Mouse (Mus musculus): ENCODE results near the gene Kif28. TPM values are rescaled to one million over a fixed set of nuclear protein-coding genes. Genes with fewer than 3 reads are reported as not detected.
A peak's percentile ranks its signal among the peaks of the same experiment; 100 is the strongest.
"Not testable (repeated sequence)": the region's sequence is repeated elsewhere in the genome, so short reads cannot be mapped to it uniquely, and the experiment has no call there.

Gene Kif28
- polyA plus RNA-seq, 1 experiment from 2014 or later = not detected

GRCm38 (mm10) chr1:179666971-179667370 lies 78.1 kb downstream of the Kif28 start:
- H3K27ac ChIP-seq (ENCODE audit: low read length) = no peak overlapping the region
- no peaks in the 10 kb centered on the region for H3K27me3 ChIP-seq (ENCODE audit: control insufficient read depth, insufficient read depth, low read depth, low read length)
- peaks cover 20% of the 10 kb centered on the region for H3K4me1 ChIP-seq (ENCODE audit: control insufficient read depth, insufficient read depth, low read length)
- no peak for ATAC-seq
- peak overlapping the region; percentile 75 for H3K4me2 ChIP-seq (ENCODE audit: low read length)
- H3K4me3 ChIP-seq (ENCODE audit: low read depth, low read length) = peak overlapping the region; percentile 92; the same call in 1 of the 2 replicates
- no peaks in the 10 kb centered on the region; the same call in 1 of the 2 replicates for H3K36me3 ChIP-seq (ENCODE audit: control insufficient read depth, insufficient read depth, low read length)
- no peaks in the 10 kb centered on the region for H3K9me3 ChIP-seq (replicated peaks; ENCODE audit: control insufficient read depth, low read length, poor library complexity, severe bottlenecking)
- WGBS = 56% methylated on average over 2 of the region's 2 CpGs
- no peak overlapping the region for H3K9ac ChIP-seq (ENCODE audit: low read depth, low read length)

- Histone ChIP-seq H3K9me3 (replicated peaks; ENCODE audit: control insufficient read depth, low read length, poor library complexity, severe bottlenecking) (no peaks in the 10 kb centered on the region), H3K27ac (ENCODE audit: low read length) (no peak overlapping the region), H3K9ac (ENCODE audit: low read depth, low read length) (no peak overlapping the region), H3K4me3 (ENCODE audit: low read depth, low read length) (no peak overlapping the region), H3K36me3 (ENCODE audit: control insufficient read depth, insufficient read depth, low read length) (no peaks in the 10 kb centered on the region), H3K27me3 (ENCODE audit: control insufficient read depth, insufficient read depth, low read depth, low read length) (no peaks in the 10 kb centered on the region), H3K4me1 (ENCODE audit: control insufficient read depth, insufficient read depth, low read length) (peaks cover 11% of the 10 kb centered on the region), H3K4me2 (ENCODE audit: low read length) (no peak overlapping the region)
- WGBS = 45% methylated on average over 4 of the region's 4 CpGs
- no peak for ATAC-seq
Observed at GRCm38 (mm10) chr1:179664309-179664930, 80.7 kb downstream of the Kif28 start.

GRCm38 (mm10) chr1:179663065-179663464 lies 82.0 kb downstream of the Kif28 start:
- Histone ChIP-seq H3K4me1 (ENCODE audit: control insufficient read depth, insufficient read depth, low read length) (peaks cover 4% of the 10 kb centered on the region; the same call in 1 of the 2 replicates), H3K36me3 (ENCODE audit: control insufficient read depth, insufficient read depth, low read length) (no peaks in the 10 kb centered on the region), H3K27ac (ENCODE audit: low read length) (no peak overlapping the region), H3K9me3 (replicated peaks; ENCODE audit: control insufficient read depth, low read length, poor library complexity, severe bottlenecking) (no peaks in the 10 kb centered on the region), H3K9ac (ENCODE audit: low read depth, low read length) (no peak overlapping the region), H3K4me2 (ENCODE audit: low read length) (no peak overlapping the region), H3K4me3 (ENCODE audit: low read depth, low read length) (no peak overlapping the region), H3K27me3 (ENCODE audit: control insufficient read depth, insufficient read depth, low read depth, low read length) (no peaks in the 10 kb centered on the region)
- no peak for ATAC-seq
- WGBS = 94% methylated on average over 5 of the region's 5 CpGs

DNA sequence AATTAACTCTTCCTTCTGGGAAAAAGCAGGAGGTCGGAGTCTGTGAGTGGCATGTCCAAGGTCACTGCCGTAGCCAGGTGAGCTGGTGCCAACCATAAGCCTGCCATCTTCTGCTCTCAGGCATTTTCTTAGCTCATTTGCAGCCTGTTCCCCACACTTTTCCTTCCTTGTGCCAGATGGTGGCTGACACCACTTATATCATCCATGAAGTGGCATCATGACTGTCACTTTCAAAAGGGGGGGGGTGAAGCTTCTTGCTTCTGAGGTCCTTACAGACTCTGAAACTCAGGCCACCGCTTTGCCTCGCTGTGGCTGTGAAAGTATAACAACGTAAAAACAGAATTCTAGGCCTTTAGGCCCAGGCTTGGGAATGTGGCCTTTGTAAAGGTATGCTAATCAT lies 93.8 kb downstream of the Kif28 start:
- Histone ChIP-seq H3K9me3 (replicated peaks; ENCODE audit: control insufficient read depth, low read length, poor library complexity, severe bottlenecking) (no peaks in the 10 kb centered on the region), H3K9ac (ENCODE audit: low read depth, low read length) (no peak overlapping the region)
- 83% methylated on average over 5 of the region's 5 CpGs for WGBS

DNA sequence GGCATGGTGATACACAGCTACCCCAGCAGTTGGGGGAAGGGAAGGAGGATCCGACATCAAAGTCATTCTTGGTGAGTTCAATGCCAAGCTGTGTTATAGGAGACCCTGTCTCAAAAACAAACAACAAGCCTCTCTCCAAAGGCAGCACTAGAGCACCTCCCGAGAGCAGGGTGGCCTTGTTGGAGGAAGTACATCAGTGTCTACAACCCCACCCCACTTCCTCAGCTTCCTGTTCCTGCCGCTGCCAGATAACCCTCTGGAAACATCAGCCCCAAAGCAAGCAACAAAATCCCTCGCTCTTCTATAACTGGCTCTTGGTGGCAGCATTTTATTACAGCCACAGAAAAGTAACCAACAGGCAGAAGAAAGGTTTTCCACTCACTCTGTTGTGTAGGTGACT lies 94.8 kb downstream of the Kif28 start:
- H3K4me2 ChIP-seq (ENCODE audit: low read length) = no peak overlapping the region
- no peaks in the 10 kb centered on the region for H3K9me3 ChIP-seq (replicated peaks; ENCODE audit: control insufficient read depth, low read length, poor library complexity, severe bottlenecking)
- H3K9ac ChIP-seq (ENCODE audit: low read depth, low read length) = no peak overlapping the region
- H3K4me3 ChIP-seq (ENCODE audit: low read depth, low read length) = no peak overlapping the region
- H3K27me3 ChIP-seq (ENCODE audit: control insufficient read depth, insufficient read depth, low read depth, low read length) = no peaks in the 10 kb centered on the region
- H3K4me1 ChIP-seq (ENCODE audit: control insufficient read depth, insufficient read depth, low read length) = no peaks in the 10 kb centered on the region
- no peak overlapping the region for H3K27ac ChIP-seq (ENCODE audit: low read length)
- H3K36me3 ChIP-seq (ENCODE audit: control insufficient read depth, insufficient read depth, low read length) = no peaks in the 10 kb centered on the region
- WGBS = 82% methylated on average over 4 of the region's 4 CpGs
- ATAC-seq = no peak

More for the DNA sequence above, 93.8 kb downstream of the Kif28 start:
- Histone ChIP-seq H3K4me2 (ENCODE audit: low read length) (no peak overlapping the region), H3K27me3 (ENCODE audit: control insufficient read depth, insufficient read depth, low read depth, low read length) (no peaks in the 10 kb centered on the region), H3K36me3 (ENCODE audit: control insufficient read depth, insufficient read depth, low read length) (no peaks in the 10 kb centered on the region), H3K4me3 (ENCODE audit: low read depth, low read length) (no peak overlapping the region), H3K27ac (ENCODE audit: low read length) (no peak overlapping the region), H3K4me1 (ENCODE audit: control insufficient read depth, insufficient read depth, low read length) (no peaks in the 10 kb centered on the region)
- no peak for ATAC-seq

DNA sequence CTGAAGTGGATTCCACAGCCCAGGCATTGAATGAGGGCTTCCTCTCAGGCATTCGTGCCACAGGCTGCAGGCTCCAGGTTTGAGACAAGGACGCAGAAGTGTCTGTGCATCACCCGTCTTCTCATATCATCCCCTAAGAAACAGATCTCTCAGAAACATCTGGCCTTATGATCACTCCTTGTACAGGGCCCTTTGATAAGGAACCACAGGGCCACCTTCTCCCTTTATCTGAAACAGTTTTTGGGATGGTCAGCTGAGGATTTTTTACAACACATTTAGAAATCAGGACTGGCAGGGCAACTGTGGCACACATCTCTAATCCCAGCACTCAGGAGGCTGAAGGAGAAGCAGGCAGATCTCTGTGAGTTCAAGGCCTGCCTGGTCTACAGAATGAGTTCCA lies 95.7 kb downstream of the Kif28 start:
- peaks cover 1% of the 10 kb centered on the region; the same call in 1 of the 2 replicates for H3K4me1 ChIP-seq (ENCODE audit: control insufficient read depth, insufficient read depth, low read length)
- 75% methylated on average over 3 of the region's 3 CpGs for WGBS
- ATAC-seq = no peak

GRCm38 (mm10) chr1:179648678-179649077 lies 96.4 kb downstream of the Kif28 start:
- not testable (repeated sequence) for H3K4me1 ChIP-seq (ENCODE audit: control insufficient read depth, insufficient read depth, low read length); H3K9me3 ChIP-seq (replicated peaks; ENCODE audit: control insufficient read depth, low read length, poor library complexity, severe bottlenecking); H3K4me3 ChIP-seq (ENCODE audit: low read depth, low read length); H3K9ac ChIP-seq (ENCODE audit: low read depth, low read length); H3K4me2 ChIP-seq (ENCODE audit: low read length); H3K36me3 ChIP-seq (ENCODE audit: control insufficient read depth, insufficient read depth, low read length); H3K27me3 ChIP-seq (ENCODE audit: control insufficient read depth, insufficient read depth, low read depth, low read length)
- 55% methylated on average over 4 of the region's 5 CpGs for WGBS
- H3K27ac ChIP-seq (ENCODE audit: low read length) = 0 out of 2 replicates have a peak overlapping the region, but pooled peaks have one; percentile 19
- ATAC-seq = peak; percentile 54

More for the DNA sequence above, 95.7 kb downstream of the Kif28 start:
- no peak overlapping the region for H3K4me2 ChIP-seq (ENCODE audit: low read length)
- no peaks in the 10 kb centered on the region for H3K9me3 ChIP-seq (replicated peaks; ENCODE audit: control insufficient read depth, low read length, poor library complexity, severe bottlenecking)
- H3K27me3 ChIP-seq (ENCODE audit: control insufficient read depth, insufficient read depth, low read depth, low read length) = no peaks in the 10 kb centered on the region
- no peak overlapping the region for H3K4me3 ChIP-seq (ENCODE audit: low read depth, low read length)
- no peaks in the 10 kb centered on the region for H3K36me3 ChIP-seq (ENCODE audit: control insufficient read depth, insufficient read depth, low read length)
- H3K27ac ChIP-seq (ENCODE audit: low read length) = 0 out of 2 replicates have a peak overlapping the region, but pooled peaks have one; percentile 19
- no peak overlapping the region for H3K9ac ChIP-seq (ENCODE audit: low read depth, low read length)

- peak overlapping the region; percentile 47 for H3K4me2 ChIP-seq (ENCODE audit: low read length)
- WGBS = 17% methylated on average over 4 of the region's 4 CpGs
Observed at GRCm38 (mm10) chr1:179645980-179646268, 99.1 kb downstream of the Kif28 start.

More at GRCm38 (mm10) chr1:179645980-179646268, 99.1 kb downstream of the Kif28 start:
- no peak overlapping the region for H3K27ac ChIP-seq (ENCODE audit: low read length)
- H3K9ac ChIP-seq (ENCODE audit: low read depth, low read length) = 0 out of 2 replicates have a peak overlapping the region, but pooled peaks have one; percentile 4
- H3K27me3 ChIP-seq (ENCODE audit: control insufficient read depth, insufficient read depth, low read depth, low read length) = no peaks in the 10 kb centered on the region
- no peak for ATAC-seq
- H3K9me3 ChIP-seq (replicated peaks; ENCODE audit: control insufficient read depth, low read length, poor library complexity, severe bottlenecking) = no peaks in the 10 kb centered on the region
- no peaks in the 10 kb centered on the region for H3K36me3 ChIP-seq (ENCODE audit: control insufficient read depth, insufficient read depth, low read length)
- peak overlapping the region; percentile 24 for H3K4me3 ChIP-seq (ENCODE audit: low read depth, low read length)
- peaks cover 3% of the 10 kb centered on the region; the same call in 1 of the 2 replicates for H3K4me1 ChIP-seq (ENCODE audit: control insufficient read depth, insufficient read depth, low read length)
